ENCODE assay signal across 7 mouse cellular contexts in the genomic region with DNA sequence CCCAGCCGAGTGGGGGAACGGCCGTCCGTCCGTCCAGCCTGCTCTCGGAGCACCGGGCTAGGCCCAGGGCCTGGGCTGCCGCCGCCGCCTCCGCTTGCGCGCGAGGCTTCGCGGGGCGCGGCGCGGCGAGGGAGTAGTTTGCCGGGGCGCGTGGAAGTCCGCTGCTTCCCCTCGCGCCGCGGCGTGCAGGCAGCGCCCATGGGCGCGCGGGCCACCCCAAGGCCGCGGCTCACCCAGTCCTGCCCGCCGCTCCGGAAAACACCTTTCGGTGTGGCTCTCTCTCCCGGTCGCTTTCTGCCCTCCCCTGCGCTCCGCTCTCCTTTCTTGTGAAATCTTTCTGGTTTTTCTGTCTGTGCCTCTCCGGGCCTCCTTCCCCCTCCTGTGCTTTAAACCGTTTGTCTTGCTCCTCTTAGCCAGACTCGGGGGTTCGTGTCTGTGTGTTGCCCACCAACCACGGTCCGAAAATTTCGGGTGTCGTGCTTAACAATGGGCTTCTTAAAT. TPM values are rescaled to one million over a fixed set of nuclear protein-coding genes. Genes with fewer than 3 reads are reported as not detected.
DNase-seq lines count a peak whose midpoint lies in the region; ATAC-seq and TF ChIP-seq lines count a peak whose summit lies in the region.

No protein-coding gene starts in this region.

- H3K9me3 ChIP-seq in lung, embryonic 14.5 days (ENCODE audit: low read depth, low read length): no peaks in the 10 kb centered on the region
- H3K9me3 ChIP-seq in heart, embryonic 14.5 days (ENCODE audit: control insufficient read depth, low read length): no peaks in the 10 kb centered on the region
- H3K9me3 ChIP-seq in liver, embryonic 14.5 days (ENCODE audit: control insufficient read depth, low read length): no peaks in the 10 kb centered on the region
- H3K9me3 ChIP-seq in neural tube, embryonic 15.5 days (replicated peaks): no peaks in the 10 kb centered on the region

- TF ChIP-seq CTCF in lung, embryonic 14.5 days (IDR thresholded peaks at IDR 0.05; ENCODE audit: low read depth): no peak
- TF ChIP-seq CTCF in liver, embryonic 14.5 days (IDR thresholded peaks at IDR 0.05; ENCODE audit: low read depth): no peak

- no peak for TF ChIP-seq EP300 in liver, embryonic 14.5 days (IDR thresholded peaks at IDR 0.05; ENCODE audit: low read depth)

- no peak for ATAC-seq in lung, embryonic 14.5 days (ENCODE audit: insufficient read depth)
- ATAC-seq in heart, embryonic 14.5 days (ENCODE audit: insufficient number of reproducible peaks, insufficient read depth, low FRiP score, low read depth): no peak
- no peak for ATAC-seq in liver, embryonic 14.5 days (ENCODE audit: insufficient read depth)
- no peak for ATAC-seq in neural tube, embryonic 15.5 days (ENCODE audit: low FRiP score)

- peak overlapping the region; percentile 95 for H3K4me3 ChIP-seq in lung, embryonic 14.5 days (ENCODE audit: low read depth, low read length)
- peak overlapping the region; percentile 83 for H3K4me3 ChIP-seq in brown adipose tissue, adult 24 weeks (ENCODE audit: insufficient read depth, low read depth, low read length)
- peak overlapping the region; percentile 84 to 98 for H3K4me3 ChIP-seq in heart, embryonic 14.5 days (ENCODE audit: control insufficient read depth in 1 of 2, insufficient read depth in 1 of 2, low read depth in 1 of 2, low read length in 2 of 2)
- peak overlapping the region; percentile 88 to 89 for H3K4me3 ChIP-seq in liver, embryonic 14.5 days (ENCODE audit: insufficient read depth in 1 of 2, low read depth in 2 of 2, low read length in 2 of 2)
- peak overlapping the region; percentile 96 for H3K4me3 ChIP-seq in neural tube, embryonic 15.5 days (replicated peaks)

- under 1% methylated on average over 47 of the region's 52 CpGs for WGBS in lung, embryonic 14.5 days
- under 1% methylated on average over 50 of the region's 52 CpGs for WGBS in heart, embryonic 14.5 days
- under 1% methylated on average over 52 of the region's 52 CpGs for WGBS in liver, embryonic 14.5 days (ENCODE audit: insufficient replicate concordance)
- WGBS in neural tube, embryonic 15.5 days: under 1% methylated on average over 49 of the region's 52 CpGs

- peak overlapping the region; percentile 96 for H3K9ac ChIP-seq in lung, embryonic 14.5 days
- H3K9ac ChIP-seq in heart, embryonic 14.5 days (ENCODE audit: low read length): peak overlapping the region; percentile 93
- H3K9ac ChIP-seq in liver, embryonic 14.5 days (replicated peaks): peak overlapping the region; percentile 99
- H3K9ac ChIP-seq in neural tube, embryonic 15.5 days (replicated peaks): peak overlapping the region; percentile 94

- H3K27ac ChIP-seq in lung, embryonic 14.5 days (ENCODE audit: low read depth): peak overlapping the region; percentile 94
- H3K27ac ChIP-seq in brown adipose tissue, adult 24 weeks (replicated peaks; ENCODE audit: low read depth, low read length): peak overlapping the region; percentile 84
- peak overlapping the region; percentile 95 for H3K27ac ChIP-seq in heart, embryonic 14.5 days (replicated peaks in 1 of 2; ENCODE audit: control insufficient read depth in 1 of 2, insufficient read depth in 1 of 2, low read depth in 2 of 2, low read length in 2 of 2)
- peak overlapping the region; percentile 63 for H3K27ac ChIP-seq in liver, embryonic 14.5 days
- H3K27ac ChIP-seq in neural tube, embryonic 15.5 days (replicated peaks): peak overlapping the region; percentile 97

- DNase-seq in lung, embryonic 14.5 days: peak; percentile 41
- no peak for DNase-seq in lung, postnatal 25 days (ENCODE audit: low spot score)
- no peak for DNase-seq in liver, embryonic 14.5 days (ENCODE audit: low read depth in 3 of 3, low spot score in 3 of 3)
- DNase-seq in urinary bladder, adult 2 months (ENCODE audit: low spot score): no peak

- H3K4me1 ChIP-seq in lung, embryonic 14.5 days (ENCODE audit: insufficient read depth): peaks cover 15% of the 10 kb centered on the region
- peaks cover 11% of the 10 kb centered on the region for H3K4me1 ChIP-seq in brown adipose tissue, adult 24 weeks (ENCODE audit: control insufficient read depth, insufficient read depth, insufficient read length, low read length)
- peaks cover 4 to 26% of the 10 kb centered on the region in 2 experiments for H3K4me1 ChIP-seq in heart, embryonic 14.5 days (ENCODE audit: control insufficient read depth in 2 of 2, insufficient read depth in 2 of 2, low read length in 2 of 2)
- peaks cover 18 to 25% of the 10 kb centered on the region in 2 experiments for H3K4me1 ChIP-seq in liver, embryonic 14.5 days (replicated peaks; ENCODE audit: control insufficient read depth in 2 of 2, insufficient read depth in 2 of 2, low read length in 1 of 2)
- peaks cover 33% of the 10 kb centered on the region for H3K4me1 ChIP-seq in neural tube, embryonic 15.5 days

- peak overlapping the region; percentile 71 for H3K4me2 ChIP-seq in lung, embryonic 14.5 days
- peak overlapping the region; percentile 82 for H3K4me2 ChIP-seq in heart, embryonic 14.5 days (ENCODE audit: low read length)
- peak overlapping the region; percentile 88 for H3K4me2 ChIP-seq in liver, embryonic 14.5 days (ENCODE audit: low read depth)
- peak overlapping the region; percentile 62 for H3K4me2 ChIP-seq in neural tube, embryonic 15.5 days

- no peaks in the 10 kb centered on the region for H3K36me3 ChIP-seq in lung, embryonic 14.5 days (ENCODE audit: insufficient read depth)
- no peaks in the 10 kb centered on the region for H3K36me3 ChIP-seq in heart, embryonic 14.5 days (ENCODE audit: control insufficient read depth, insufficient read depth, low read length)
- H3K36me3 ChIP-seq in liver, embryonic 14.5 days (replicated peaks; ENCODE audit: control insufficient read depth, insufficient read depth, low read depth): no peaks in the 10 kb centered on the region
- no peaks in the 10 kb centered on the region for H3K36me3 ChIP-seq in neural tube, embryonic 15.5 days

- no peaks in the 10 kb centered on the region for H3K27me3 ChIP-seq in lung, embryonic 14.5 days (ENCODE audit: insufficient read depth, low read length)
- H3K27me3 ChIP-seq in heart, embryonic 14.5 days (ENCODE audit: control insufficient read depth, insufficient read depth, low read length): no peaks in the 10 kb centered on the region
- no peaks in the 10 kb centered on the region for H3K27me3 ChIP-seq in liver, embryonic 14.5 days (ENCODE audit: control insufficient read depth, insufficient read depth, low read length)
- no peaks in the 10 kb centered on the region for H3K27me3 ChIP-seq in neural tube, embryonic 15.5 days (replicated peaks)

RNA-seq across cellular contexts. Expression of a gene that starts 1.9 kb away (rescaled TPM):
- 61.5 and 68.2 TPM in 2 replicates for polyA plus RNA-seq in lung, embryonic 14.5 days (2014; fragmentation: Nextera tagmentation; extraction: Ambion mirVana)
- 82.8 and 117 TPM in 2 replicates for polyA plus RNA-seq in brown adipose tissue, adult 24 weeks (2012; ENCODE audit: insufficient read depth, insufficient read length, missing spikeins)
- polyA plus RNA-seq in heart, embryonic 14.5 days (2014; fragmentation: Nextera tagmentation; extraction: Ambion mirVana): 68.9 and 73.0 TPM in 2 replicates
- polyA plus RNA-seq in liver, embryonic 14.5 days (2012; rRNA removed): 21.5 and 31.3 TPM in 2 replicates
- polyA plus RNA-seq in liver, embryonic 14.5 days (2014; fragmentation: Nextera tagmentation; extraction: Ambion mirVana): 40.6 and 50.6 TPM in 2 replicates
- 82.2 and 84.7 TPM in 2 replicates for polyA plus RNA-seq in neural tube, embryonic 15.5 days (2015; fragmentation: Nextera tagmentation; extraction: Ambion mirVana)
- 55.2 and 63.3 TPM in 2 replicates for polyA plus RNA-seq in urinary bladder, adult 2 months (2012; rRNA removed)
